In genomic region chr13:57307971-57308903, GRCm38 (mm10) we compare ENCODE assay signal across 19 mouse cellular contexts.
DNase-seq lines count a peak whose midpoint lies in the region; ATAC-seq and TF ChIP-seq lines count a peak whose summit lies in the region.
"Had no signal": no experiment of that assay in that cellular context is flagged by ENCODE, and none has a peak within 500 bp of the region (broad histone marks: within the 10 kb centered on the region; RNA-seq: fewer than 3 reads in every experiment).

No protein-coding gene starts in this region.

- no peaks in the 10 kb centered on the region; the same call in 1 of the 2 replicates for H3K27me3 ChIP-seq in kidney, adult 2 months (replicated peaks; ENCODE audit: control insufficient read depth, insufficient read depth, low read length)
- no peaks in the 10 kb centered on the region for H3K27me3 ChIP-seq in embryonic facial prominence, embryonic 14.5 days (replicated peaks; ENCODE audit: control insufficient read depth, insufficient read depth, low read length)
- H3K27me3 ChIP-seq: limb, embryonic 12.5 days; megakaryocyte, embryonic 14.5 days had no signal

- H3K4me2 ChIP-seq in embryonic facial prominence, embryonic 14.5 days (ENCODE audit: low read depth, low read length): no peak overlapping the region
- H3K4me2 ChIP-seq: hindbrain, embryonic 14.5 days; limb, embryonic 12.5 days had no signal

- no peaks in the 10 kb centered on the region for H3K36me3 ChIP-seq in kidney, adult 2 months (ENCODE audit: control insufficient read depth, insufficient read depth, low read length)
- no peaks in the 10 kb centered on the region for H3K36me3 ChIP-seq in embryonic facial prominence, embryonic 14.5 days (ENCODE audit: control insufficient read depth, insufficient read depth, low read length)
- H3K36me3 ChIP-seq: G1E; limb, embryonic 12.5 days had no signal

- no peak for TF ChIP-seq CTCF in kidney, adult 2 months (conservative IDR thresholded peaks at IDR 0.05; ENCODE audit: insufficient read depth, insufficient read length, low read depth, low read length)

- H3K9ac ChIP-seq in embryonic facial prominence, embryonic 14.5 days (ENCODE audit: low read depth, low read length): no peak overlapping the region; the same call in 1 of the 2 replicates
- H3K9ac ChIP-seq: hindbrain, embryonic 14.5 days; limb, embryonic 12.5 days had no signal

- H3K27ac ChIP-seq in kidney, adult 2 months (ENCODE audit: insufficient read depth, low read depth, low read length): no peak overlapping the region
- no peak overlapping the region for H3K27ac ChIP-seq in embryonic facial prominence, embryonic 14.5 days (replicated peaks; ENCODE audit: low read depth, low read length)
- H3K27ac ChIP-seq: hindbrain, embryonic 14.5 days; kidney, postnatal 0 days; limb, embryonic 12.5 days had no signal

- no peaks in the 10 kb centered on the region for H3K9me3 ChIP-seq in embryonic facial prominence, embryonic 14.5 days (ENCODE audit: control insufficient read depth, low read length)

- no peaks in the 10 kb centered on the region for H3K4me1 ChIP-seq in kidney, adult 2 months (ENCODE audit: control insufficient read depth, insufficient read depth, low read length)
- H3K4me1 ChIP-seq in embryonic facial prominence, embryonic 14.5 days (ENCODE audit: control insufficient read depth, insufficient read depth, low read length): no peaks in the 10 kb centered on the region
- H3K4me1 ChIP-seq: limb, embryonic 12.5 days; megakaryocyte, embryonic 14.5 days had no signal

- no peak overlapping the region for H3K4me3 ChIP-seq in kidney, adult 2 months (ENCODE audit: insufficient read depth, low read depth, low read length)
- H3K4me3 ChIP-seq in embryonic facial prominence, embryonic 14.5 days (ENCODE audit: low read depth, low read length): no peak overlapping the region
- H3K4me3 ChIP-seq: limb, embryonic 12.5 days; megakaryocyte, embryonic 14.5 days had no signal

- ATAC-seq in cerebellum, adult (ENCODE audit: insufficient number of reproducible peaks, low FRiP score, low TSS enrichment): no peak
- no peak for ATAC-seq in embryonic facial prominence, embryonic 14.5 days (ENCODE audit: low read depth)
- ATAC-seq: activated CD4-positive, CD25-positive, alpha-beta regulatory T cell, adult 4 months had no signal

- WGBS in kidney, adult 2 months: 49% methylated on average over 20 of the region's 20 CpGs
- WGBS in embryonic facial prominence, embryonic 14.5 days: 29% methylated on average over 20 of the region's 20 CpGs

- DNase-seq in cerebellum, postnatal 10 days: peak; percentile 41 to 47
- DNase-seq in kidney, adult 2 months: peak; percentile 35
- no peak for DNase-seq in kidney, adult 11 months
- DNase-seq in R1 (ENCODE audit: low read depth, low spot score): peak; percentile 62
- peak; percentile 24 for DNase-seq in embryonic facial prominence, embryonic 14.5 days (ENCODE audit: low spot score)
- no peak for DNase-seq in lung, postnatal 10 days
- no peak for DNase-seq in lung, postnatal 25 days (ENCODE audit: low spot score)
- DNase-seq: gastrocnemius, postnatal 14 days; layer of hippocampus, postnatal 36 days; lung, adult 2 months; right cerebral cortex, postnatal 14 days; thymus, adult 2 months had no signal

- TF ChIP-seq POLR2A in kidney, adult 2 months (IDR thresholded peaks at IDR 0.05; ENCODE audit: low read depth, low read length): no peak

Comparison
In these comparisons a context has a peak if more than half of its experiments do, and no peak if none do; other contexts are left out.
1. DNase-seq: peak in cerebellum, postnatal 10 days (2 of 2), kidney, adult 2 months (single experiment), R1 (single experiment) and embryonic facial prominence, embryonic 14.5 days (single experiment); none in kidney, adult 11 months (single experiment), lung, postnatal 10 days (single experiment) and lung, postnatal 25 days (single experiment).